16 mouse cellular contexts compared by ENCODE assay signal in genomic region chr2:91186208-91186607, GRCm38 (mm10).
"Had no signal": no experiment of that assay in that cellular context is flagged by ENCODE, and none has a peak within 500 bp of the region (broad histone marks: within the 10 kb centered on the region; RNA-seq: fewer than 3 reads in every experiment).

No protein-coding gene starts in this region.

- H3K27me3 ChIP-seq: neural tube, embryonic 12.5 days; neural tube, embryonic 13.5 days; neural tube, embryonic 15.5 days; stomach, embryonic 15.5 days had no signal

- DNase-seq: retina, postnatal 1 day; right cerebral cortex, adult 18-20 months; right cerebral cortex, postnatal 14 days; right cerebral cortex, postnatal 25 days; right cerebral cortex, postnatal 4 days; spleen, adult 18-20 months; thymus, adult 18-20 months; thymus, postnatal 14 days; thymus, postnatal 25 days; thymus, postnatal 36 days; thymus, postnatal 4 days had no signal

- H3K4me3 ChIP-seq: neural tube, embryonic 12.5 days; neural tube, embryonic 13.5 days; neural tube, embryonic 15.5 days; stomach, embryonic 15.5 days had no signal

- H3K9ac ChIP-seq: neural tube, embryonic 12.5 days; neural tube, embryonic 13.5 days; neural tube, embryonic 15.5 days; stomach, embryonic 15.5 days had no signal

- H3K27ac ChIP-seq: neural tube, embryonic 12.5 days; neural tube, embryonic 13.5 days; neural tube, embryonic 15.5 days; stomach, embryonic 15.5 days; stomach, postnatal 0 days had no signal

- H3K36me3 ChIP-seq: neural tube, embryonic 12.5 days; neural tube, embryonic 13.5 days; neural tube, embryonic 15.5 days; stomach, embryonic 15.5 days had no signal

- H3K9me3 ChIP-seq: neural tube, embryonic 12.5 days; neural tube, embryonic 13.5 days; neural tube, embryonic 15.5 days; stomach, embryonic 15.5 days had no signal
